Mouse (Mus musculus): Measurements from ENCODE around the gene Wnt9a. TPM values are rescaled to one million over a fixed set of nuclear protein-coding genes. Genes with fewer than 3 reads are reported as not detected.

Wnt9a gene
- polyA plus RNA-seq, 1 experiment: not detected

GRCm38 (mm10) chr11:59290702-59291303 lies 15.9 kb upstream of the Wnt9a start, which contains the start of gene Wnt3a:
Gene Wnt3a (minus strand): TSS chr11:59290752.
- no peak for TF ChIP-seq GATA1 (IDR thresholded peaks at IDR 0.05; ENCODE audit: low read length)

GRCm38 (mm10) chr11:59293616-59294015 lies 13.1 kb upstream of the Wnt9a start:
- no peak for TF ChIP-seq GATA1 (IDR thresholded peaks at IDR 0.05; ENCODE audit: low read length)

- TF ChIP-seq GATA1 (IDR thresholded peaks at IDR 0.05; ENCODE audit: low read length): no peak
Measured at GRCm38 (mm10) chr11:59297941-59298340, 8.8 kb upstream of the Wnt9a start.

- no peak for TF ChIP-seq GATA1 (IDR thresholded peaks at IDR 0.05; ENCODE audit: low read length)
Measured at GRCm38 (mm10) chr11:59300185-59300584, 6.5 kb upstream of the Wnt9a start.

- no peak for TF ChIP-seq GATA1 (IDR thresholded peaks at IDR 0.05; ENCODE audit: low read length)
Measured at GRCm38 (mm10) chr11:59302700-59303569, 3.8 kb upstream of the Wnt9a start.

- no peak for TF ChIP-seq GATA1 (IDR thresholded peaks at IDR 0.05; ENCODE audit: low read length)
Measured at GRCm38 (mm10) chr11:59305008-59305820, 1.5 kb upstream of the Wnt9a start.

- no peak for TF ChIP-seq GATA1 (IDR thresholded peaks at IDR 0.05; ENCODE audit: low read length)
Measured at GRCm38 (mm10) chr11:59305821-59306215, 910 bp upstream of the Wnt9a start.

GRCm38 (mm10) chr11:59307422-59308163 lies 865 bp downstream of the Wnt9a start:
- no peak for TF ChIP-seq GATA1 (IDR thresholded peaks at IDR 0.05; ENCODE audit: low read length)

GRCm38 (mm10) chr11:59308164-59308542 lies 1.4 kb downstream of the Wnt9a start:
- no peak for TF ChIP-seq GATA1 (IDR thresholded peaks at IDR 0.05; ENCODE audit: low read length)

- no peak for TF ChIP-seq GATA1 (IDR thresholded peaks at IDR 0.05; ENCODE audit: low read length)
Measured at GRCm38 (mm10) chr11:59308625-59309024, 1.9 kb downstream of the Wnt9a start.

- no peak for TF ChIP-seq GATA1 (IDR thresholded peaks at IDR 0.05; ENCODE audit: low read length)
Measured at GRCm38 (mm10) chr11:59309106-59309805, 2.5 kb downstream of the Wnt9a start.

- no peak for TF ChIP-seq GATA1 (IDR thresholded peaks at IDR 0.05; ENCODE audit: low read length)
Measured at GRCm38 (mm10) chr11:59309976-59310375, 3.2 kb downstream of the Wnt9a start.

GRCm38 (mm10) chr11:59312060-59312459 lies 5.3 kb downstream of the Wnt9a start:
- TF ChIP-seq GATA1 (IDR thresholded peaks at IDR 0.05; ENCODE audit: low read length): no peak

GRCm38 (mm10) chr11:59312501-59312900 lies 5.8 kb downstream of the Wnt9a start:
- TF ChIP-seq GATA1 (IDR thresholded peaks at IDR 0.05; ENCODE audit: low read length): no peak
